Mouse (Mus musculus) embryonic facial prominence, embryonic 10.5 days (tissue): ENCODE results near the gene Dact2. TPM values are rescaled to one million over a fixed set of nuclear protein-coding genes. Genes with fewer than 3 reads are reported as not detected.

ENCODE experiments used
- DNase-seq: peaks from one replicate; pipeline ENCODE4 v3.0.0-alpha.2; 2017; ENCODE audit warnings: low spot score
- H3K27ac ChIP-seq: fragments of 300-500 bp; sonication (generic); replicated peaks from 2 replicates; pipeline ENCODE4 v1.5.1; 2016; ENCODE audit warnings: mild to moderate bottlenecking
- H3K27me3 ChIP-seq: fragments of 300-500 bp; sonication (generic); replicated peaks from 2 replicates; pipeline ENCODE4 v1.6.1; 2016; ENCODE audit warnings: low read depth, mild to moderate bottlenecking; ENCODE audit not compliant: poor library complexity, severe bottlenecking
- H3K36me3 ChIP-seq: fragments of 300-500 bp; sonication (generic); replicated peaks from 2 replicates; pipeline ENCODE4 v1.6.1; 2016; ENCODE audit warnings: mild to moderate bottlenecking, moderate library complexity
- H3K4me1 ChIP-seq: fragments of 300-500 bp; sonication (generic); 2 replicates; pipeline ENCODE4 v1.6.1; 2016
- H3K4me3 ChIP-seq: fragments of 300-500 bp; sonication (generic); 2 replicates; pipeline ENCODE4 v1.5.1; 2016; ENCODE audit warnings: mild to moderate bottlenecking, moderate library complexity
- H3K9me3 ChIP-seq: fragments of 300-500 bp; sonication (generic); 2 replicates; pipeline ENCODE4 v1.6.1; 2016; ENCODE audit warnings: mild to moderate bottlenecking
- WGBS: fragments of 180-500 bp; shearing (Covaris S2); methylation state at CpG from one replicate; pipeline ENCODE4 v1.1.7; 2016; 5-methylcytosine and 5-hydroxymethylcytosine counted together
- polyA plus RNA-seq: library from polyadenylated mRNA; unstranded; fragments of >200 nt; fragmentation: Nextera tagmentation; extraction: Ambion mirVana; gene quantifications from 2 replicates; pipeline ENCODE4 v1.2.1, GENCODE M21; 2016

Dact2 gene
- polyA plus RNA-seq, 1 experiment from 2014 or later, result 0.60 TPM

DNA sequence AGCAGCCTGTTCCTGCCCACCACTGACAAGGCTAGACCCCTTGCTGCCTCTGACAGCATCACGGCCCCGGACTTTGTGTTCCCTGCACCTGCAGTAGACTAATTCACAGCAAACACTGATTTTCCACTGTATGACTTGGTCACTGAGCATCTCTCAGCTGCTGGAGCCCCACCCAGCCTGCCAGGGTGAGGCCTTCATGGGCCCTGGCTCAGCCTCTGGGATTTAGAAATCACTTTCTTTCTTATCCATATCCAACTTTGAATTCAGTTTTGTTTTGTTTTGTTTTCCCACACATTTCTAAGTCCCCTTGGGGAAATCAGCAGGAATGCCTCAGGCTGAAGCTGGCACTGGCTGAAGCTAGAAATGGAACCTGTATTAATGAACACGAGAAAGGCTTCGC is 20.4 kb downstream of the Dact2 start:
- WGBS, result 83% methylated on average over 4 of the region's 4 CpGs
- Histone ChIP-seq H3K27me3 (no peaks in the 10 kb centered on the region), H3K27ac (no peak overlapping the region)

DNA sequence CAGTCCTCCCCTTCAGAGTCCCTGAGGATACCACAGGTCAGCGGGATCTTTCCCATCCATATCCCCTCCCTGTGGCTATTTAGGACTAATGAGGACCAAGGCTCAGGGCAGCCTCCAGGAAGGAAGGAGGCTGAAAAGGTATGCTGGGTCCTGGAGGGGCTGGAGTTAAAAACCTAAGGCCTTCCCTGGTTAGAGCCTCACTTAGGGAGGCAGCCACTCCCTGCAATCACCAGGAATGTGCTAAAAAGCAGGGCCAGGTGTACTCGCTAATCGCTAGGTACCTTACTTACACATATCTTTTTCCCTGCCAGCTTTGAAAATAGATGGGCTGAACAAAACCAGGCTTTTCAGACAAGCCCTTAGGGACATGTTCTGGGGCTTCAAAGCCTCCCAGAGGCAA is 21.2 kb downstream of the Dact2 start:
- WGBS, result 68% methylated on average over 3 of the region's 3 CpGs
- Histone ChIP-seq H3K36me3 (no peaks in the 10 kb centered on the region), H3K27ac (peak overlapping the region; percentile 51; the same call in 1 of the 2 replicates), H3K4me3 (no peak overlapping the region), H3K27me3 (no peaks in the 10 kb centered on the region; the same call in 1 of the 2 replicates), H3K4me1 (peaks cover 22% of the 10 kb centered on the region), H3K9me3 (no peaks in the 10 kb centered on the region)
- no peak for DNase-seq

More for the DNA sequence above, 20.4 kb downstream of the Dact2 start:
- Histone ChIP-seq H3K9me3 (no peaks in the 10 kb centered on the region), H3K36me3 (no peaks in the 10 kb centered on the region), H3K4me1 (peaks cover 16% of the 10 kb centered on the region), H3K4me3 (no peak overlapping the region)
- DNase-seq, result no peak

DNA sequence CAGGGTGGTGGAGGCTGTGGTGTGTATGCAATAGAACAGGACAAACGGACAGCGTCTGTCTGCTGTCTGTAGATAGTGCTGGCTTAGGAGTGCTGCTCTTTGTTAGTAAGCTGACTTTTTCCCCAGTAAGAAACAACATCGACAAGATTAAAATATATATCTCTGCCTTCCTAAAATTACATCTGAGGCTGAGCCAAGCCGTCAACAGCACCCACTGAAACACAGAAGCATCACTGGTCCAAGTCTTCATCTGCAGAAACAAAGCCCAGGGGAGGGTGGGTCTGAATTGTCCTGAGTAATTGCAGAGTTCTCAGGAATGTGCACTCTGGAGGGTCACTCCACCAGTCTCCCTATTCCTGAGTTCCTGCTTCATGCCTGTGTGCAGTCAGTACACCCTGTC is 25.2 kb downstream of the Dact2 start:
- Histone ChIP-seq H3K4me3 (no peak overlapping the region), H3K9me3 (no peaks in the 10 kb centered on the region), H3K27ac (no peak overlapping the region), H3K36me3 (no peaks in the 10 kb centered on the region), H3K4me1 (peaks cover 29% of the 10 kb centered on the region), H3K27me3 (no peaks in the 10 kb centered on the region; the same call in 1 of the 2 replicates)
- WGBS, result 68% methylated on average over 4 of the region's 4 CpGs
- no peak for DNase-seq

DNA sequence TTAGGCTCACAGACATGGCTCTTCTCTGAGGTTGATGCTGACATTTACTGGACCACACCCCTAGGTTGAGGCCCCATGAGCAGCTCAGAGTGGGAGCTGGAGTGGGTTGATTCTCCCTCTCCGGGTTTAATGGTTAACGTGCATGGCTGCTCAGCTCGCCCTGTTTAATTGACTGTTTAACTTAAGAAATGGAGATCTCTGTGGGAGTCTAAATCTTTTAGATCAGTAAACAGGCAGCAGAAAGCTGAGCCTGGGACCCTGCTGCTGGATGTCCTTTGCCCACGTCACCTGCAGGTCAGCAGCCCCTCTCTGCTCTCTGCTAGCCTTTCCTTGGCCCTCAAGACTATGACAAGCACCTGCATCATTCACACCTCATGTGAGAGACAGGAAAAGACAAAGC is 25.6 kb downstream of the Dact2 start:
- H3K27me3 ChIP-seq, result no peaks in the 10 kb centered on the region; the same call in 1 of the 2 replicates
- no peak overlapping the region for H3K4me3 ChIP-seq
- 32% methylated on average over 4 of the region's 4 CpGs for WGBS
- DNase-seq, result no peak
- H3K9me3 ChIP-seq, result no peaks in the 10 kb centered on the region
- no peak overlapping the region for H3K27ac ChIP-seq
- peaks cover 34% of the 10 kb centered on the region for H3K4me1 ChIP-seq
- no peaks in the 10 kb centered on the region for H3K36me3 ChIP-seq

DNA sequence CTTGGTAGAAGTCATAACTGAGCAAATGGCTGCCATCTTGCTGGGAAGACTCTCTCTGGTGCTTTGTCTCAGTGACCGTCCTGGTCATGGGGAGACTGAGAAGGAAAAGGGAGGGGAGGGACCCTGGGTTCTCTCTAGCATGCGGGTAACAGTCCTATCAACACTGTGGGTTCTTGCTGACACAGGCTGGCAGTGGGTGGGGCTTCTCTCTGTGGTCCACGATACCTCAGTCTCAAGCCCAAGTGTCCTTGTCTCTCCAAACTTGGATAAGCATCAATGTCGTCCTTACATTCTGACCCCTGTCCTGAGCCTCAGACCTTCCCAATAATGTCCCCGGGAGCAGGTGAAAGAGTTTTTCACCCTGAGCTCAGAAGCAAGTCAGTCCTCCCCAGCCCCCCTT is 26.1 kb downstream of the Dact2 start:
- Histone ChIP-seq H3K9me3 (no peaks in the 10 kb centered on the region), H3K27ac (no peak overlapping the region), H3K4me1 (peaks cover 36% of the 10 kb centered on the region), H3K27me3 (no peaks in the 10 kb centered on the region; the same call in 1 of the 2 replicates), H3K36me3 (no peaks in the 10 kb centered on the region), H3K4me3 (no peak overlapping the region)
- DNase-seq, result no peak
- 72% methylated on average over 5 of the region's 5 CpGs for WGBS

DNA sequence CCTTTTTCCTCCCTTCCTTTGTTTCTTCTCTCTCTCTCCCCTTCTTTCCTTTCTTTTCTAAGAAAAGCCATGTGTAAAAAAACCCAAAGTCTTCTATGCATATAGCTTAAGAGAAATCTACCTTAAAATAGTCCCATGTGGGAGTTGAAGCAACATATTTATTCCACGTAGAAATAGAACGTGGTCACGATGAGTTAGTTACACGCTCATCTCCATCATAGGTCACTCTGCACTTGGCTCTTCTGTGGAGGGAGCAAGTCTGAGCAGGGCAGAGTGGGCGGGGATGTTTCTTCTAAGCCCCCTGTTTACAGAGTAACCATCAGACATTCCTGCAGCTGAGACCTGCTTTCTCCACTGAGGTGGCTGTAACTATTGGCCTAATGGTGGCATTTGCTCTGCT is 27.1 kb downstream of the Dact2 start:
- no peaks in the 10 kb centered on the region for H3K36me3 ChIP-seq
- WGBS, result 72% methylated on average over 5 of the region's 5 CpGs
- peaks cover 37% of the 10 kb centered on the region for H3K4me1 ChIP-seq
- no peaks in the 10 kb centered on the region; the same call in 1 of the 2 replicates for H3K27me3 ChIP-seq
- no peak overlapping the region for H3K4me3 ChIP-seq
- no peak overlapping the region for H3K27ac ChIP-seq
- no peaks in the 10 kb centered on the region for H3K9me3 ChIP-seq
- DNase-seq, result no peak

DNA sequence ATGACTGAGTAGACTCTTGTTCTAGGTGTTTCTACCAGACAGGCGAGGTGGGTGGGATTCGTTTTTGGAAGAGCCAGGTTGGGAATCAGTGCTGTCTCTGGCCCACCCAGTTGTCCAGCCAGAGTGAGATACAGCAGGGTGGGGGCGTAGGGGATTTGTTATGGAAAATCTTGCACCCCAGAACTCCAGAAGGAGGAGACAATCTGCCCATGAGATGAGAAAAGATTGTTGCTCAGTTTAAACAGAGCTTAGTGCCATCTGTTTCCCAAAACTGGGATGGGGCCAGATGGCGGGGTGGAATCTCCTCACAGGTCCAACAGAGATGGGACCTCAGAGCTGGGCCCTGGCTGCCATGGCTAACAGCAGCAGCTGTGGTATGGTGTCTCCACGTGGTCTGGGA is 28.4 kb downstream of the Dact2 start:
- no peak overlapping the region for H3K27ac ChIP-seq
- 85% methylated on average over 5 of the region's 5 CpGs for WGBS
- H3K27me3 ChIP-seq, result no peaks in the 10 kb centered on the region; the same call in 1 of the 2 replicates

DNA sequence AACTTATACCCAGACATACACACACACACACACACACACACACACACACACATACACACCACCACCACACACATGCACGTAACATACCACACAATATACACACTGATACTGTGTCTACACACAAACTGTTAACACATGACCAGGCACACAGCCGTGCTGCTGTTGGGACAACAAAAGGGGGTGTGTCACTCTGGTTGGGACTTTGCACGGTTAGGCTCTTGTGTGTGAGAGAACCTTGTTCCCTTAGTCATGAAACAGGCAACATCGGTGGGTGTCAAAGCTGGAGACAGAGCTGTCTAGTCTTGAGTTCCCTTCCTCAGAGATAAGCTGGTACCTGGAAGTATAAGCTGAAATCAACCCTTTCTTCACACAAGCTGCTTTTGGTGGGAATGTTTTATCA is 29.1 kb downstream of the Dact2 start:
- H3K4me3 ChIP-seq, result no peak overlapping the region
- DNase-seq, result no peak
- no peak overlapping the region for H3K27ac ChIP-seq
- WGBS, result 83% methylated on average over 4 of the region's 4 CpGs
- no peaks in the 10 kb centered on the region for H3K36me3 ChIP-seq
- no peaks in the 10 kb centered on the region for H3K9me3 ChIP-seq
- no peaks in the 10 kb centered on the region; the same call in 1 of the 2 replicates for H3K27me3 ChIP-seq
- peaks cover 57% of the 10 kb centered on the region for H3K4me1 ChIP-seq

More for the DNA sequence above, 28.4 kb downstream of the Dact2 start:
- peaks cover 51% of the 10 kb centered on the region for H3K4me1 ChIP-seq
- H3K9me3 ChIP-seq, result no peaks in the 10 kb centered on the region
- H3K4me3 ChIP-seq, result no peak overlapping the region
- H3K36me3 ChIP-seq, result no peaks in the 10 kb centered on the region
- DNase-seq, result no peak

DNA sequence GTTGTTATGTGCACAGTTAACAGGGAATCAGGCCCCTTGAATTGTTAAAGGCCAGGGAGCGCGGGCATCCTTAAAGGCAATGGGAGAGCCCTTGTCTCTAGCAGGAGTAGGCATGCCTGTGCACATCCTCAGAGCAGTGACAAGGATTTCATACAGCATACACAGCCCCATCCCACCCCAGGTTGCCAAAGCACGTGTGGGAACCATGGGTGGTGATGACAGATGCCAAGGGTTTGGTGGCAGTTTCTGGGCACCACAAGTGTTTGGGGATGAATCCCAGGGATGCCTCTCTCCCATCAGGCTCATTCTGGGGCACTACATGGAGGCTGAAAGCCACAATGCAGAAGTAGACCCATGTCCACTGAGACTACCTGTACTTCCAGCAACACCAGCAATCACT is 29.7 kb downstream of the Dact2 start:
- Histone ChIP-seq H3K27me3 (no peaks in the 10 kb centered on the region; the same call in 1 of the 2 replicates), H3K9me3 (no peaks in the 10 kb centered on the region), H3K27ac (peak overlapping the region; percentile 40), H3K4me1 (peaks cover 63% of the 10 kb centered on the region), H3K36me3 (no peaks in the 10 kb centered on the region), H3K4me3 (no peak overlapping the region)
- 82% methylated on average over 3 of the region's 3 CpGs for WGBS
- DNase-seq, result no peak

DNA sequence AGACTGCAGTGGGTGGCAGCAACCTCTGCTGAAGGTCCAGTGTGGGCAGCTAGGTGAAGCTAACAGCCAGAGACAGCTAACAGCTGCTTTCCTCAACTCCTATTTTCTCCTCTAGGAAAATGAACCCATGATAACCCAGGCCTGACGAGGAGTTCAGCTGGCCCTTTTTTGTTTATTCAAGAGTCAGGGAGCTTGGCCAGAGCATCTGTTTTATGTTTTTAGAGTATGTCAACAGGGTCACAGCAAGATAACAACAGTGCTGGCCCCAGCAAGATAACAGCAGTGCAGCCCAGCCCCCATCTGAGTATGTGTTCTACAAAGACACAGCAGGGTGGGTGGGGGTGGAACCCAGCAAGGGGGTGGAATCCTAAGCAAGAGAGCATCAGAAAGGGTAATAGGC is 30.6 kb downstream of the Dact2 start:
- DNase-seq, result no peak
- Histone ChIP-seq H3K27me3 (no peaks in the 10 kb centered on the region; the same call in 1 of the 2 replicates), H3K4me3 (no peak overlapping the region), H3K27ac (peak overlapping the region; percentile 69), H3K36me3 (no peaks in the 10 kb centered on the region), H3K9me3 (no peaks in the 10 kb centered on the region), H3K4me1 (peaks cover 63% of the 10 kb centered on the region)
- 13% methylated on average over 1 of the region's 1 CpGs for WGBS

DNA sequence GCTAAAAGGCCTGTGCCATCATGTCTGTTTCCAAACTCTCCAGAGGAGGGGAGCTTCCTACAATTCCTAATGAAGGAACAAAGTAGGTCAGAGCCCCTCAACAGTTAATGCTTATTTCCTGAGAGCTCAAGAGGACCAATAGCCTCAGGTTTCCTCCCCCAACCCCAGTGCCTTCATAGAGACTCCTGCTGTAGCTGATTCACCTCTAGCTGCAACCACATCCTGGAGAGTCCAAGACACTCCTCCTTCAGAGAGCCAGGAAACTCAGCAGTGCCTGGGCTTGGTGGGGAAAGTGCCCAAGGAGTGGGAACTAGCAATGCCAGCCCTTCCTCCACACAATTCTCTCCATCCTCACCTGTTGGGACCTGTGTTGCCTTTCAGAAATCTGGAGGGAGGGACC is 31.4 kb downstream of the Dact2 start:
- H3K4me3 ChIP-seq, result no peak overlapping the region
- H3K27ac ChIP-seq, result peak overlapping the region; percentile 69
- H3K4me1 ChIP-seq, result peaks cover 61% of the 10 kb centered on the region
- no peaks in the 10 kb centered on the region; the same call in 1 of the 2 replicates for H3K27me3 ChIP-seq
- no peaks in the 10 kb centered on the region for H3K36me3 ChIP-seq
- no peaks in the 10 kb centered on the region for H3K9me3 ChIP-seq
- DNase-seq, result no peak

DNA sequence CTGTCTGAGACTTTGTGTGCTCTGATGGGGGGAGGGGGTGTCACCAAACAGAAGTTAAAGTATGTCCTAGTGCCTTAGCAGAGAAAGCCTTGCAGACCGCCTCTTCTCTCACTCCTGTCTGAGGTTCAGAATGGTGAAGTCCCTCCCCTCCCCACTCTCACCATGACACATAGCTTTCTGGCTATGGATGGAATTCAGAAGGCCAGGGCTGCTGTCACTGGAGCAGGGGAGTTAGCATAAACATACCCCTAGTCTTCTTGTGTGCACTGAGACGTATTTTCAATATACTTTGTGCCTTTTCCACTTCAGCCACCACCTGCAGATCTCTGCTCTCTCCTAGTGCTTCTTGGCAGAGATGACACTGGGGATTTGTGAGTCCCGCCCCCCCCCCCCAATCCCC is 31.9 kb downstream of the Dact2 start:
- WGBS, result 66% methylated on average over 3 of the region's 3 CpGs
- no peak for DNase-seq

DNA sequence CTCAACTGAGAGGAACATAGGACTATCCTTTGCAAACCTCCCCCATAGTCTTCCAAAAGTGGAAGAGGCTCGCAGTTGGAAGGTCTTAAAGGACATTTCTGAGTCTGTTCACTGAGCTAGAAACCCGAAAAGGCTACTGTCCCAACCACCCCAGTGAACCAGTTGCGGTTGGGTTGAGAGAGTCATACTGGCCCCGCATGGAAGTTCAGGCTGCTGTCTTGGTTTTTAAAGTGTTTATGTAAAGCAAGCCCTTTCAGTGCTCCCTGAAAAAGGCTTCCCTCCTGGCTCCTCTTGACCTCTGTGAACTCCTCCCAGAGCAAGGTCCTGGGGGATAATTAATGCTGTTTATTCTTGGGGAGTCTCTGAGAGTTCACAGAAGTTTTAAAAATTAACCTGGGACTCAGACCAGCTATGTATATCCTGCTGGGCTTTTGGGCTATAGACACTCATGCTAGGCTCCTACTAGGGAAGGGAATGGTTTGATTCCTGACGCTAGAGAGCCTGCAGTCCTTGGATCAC is 33.1 kb downstream of the Dact2 start:
- Histone ChIP-seq H3K36me3 (no peaks in the 10 kb centered on the region), H3K27ac (no peak overlapping the region), H3K4me1 (peaks cover 71% of the 10 kb centered on the region), H3K27me3 (peaks cover 16% of the 10 kb centered on the region), H3K4me3 (no peak overlapping the region), H3K9me3 (no peaks in the 10 kb centered on the region)
- DNase-seq, result no peak
- 53% methylated on average over 5 of the region's 5 CpGs for WGBS

More for the DNA sequence above, 31.9 kb downstream of the Dact2 start:
- H3K9me3 ChIP-seq, result no peaks in the 10 kb centered on the region
- 0 out of 2 replicates have a peak overlapping the region, but pooled peaks have one; percentile 24 for H3K27ac ChIP-seq
- H3K4me1 ChIP-seq, result peaks cover 61% of the 10 kb centered on the region
- H3K4me3 ChIP-seq, result no peak overlapping the region
- H3K27me3 ChIP-seq, result peaks cover 5% of the 10 kb centered on the region
- H3K36me3 ChIP-seq, result no peaks in the 10 kb centered on the region
